Mouse (Mus musculus) ES-Bruce4 (cell line): Measurements from ENCODE around the gene Tff3.

Source experiments
- CTCF ChIP-seq: IDR thresholded peaks from one replicate; pipeline ENCODE4 v1.8.1; 2011; ENCODE audit warnings: low read depth, low read length
- EP300 ChIP-seq: IDR thresholded peaks from 2 replicates; pipeline ENCODE4 v1.6.1; 2011; ENCODE audit warnings: low read depth, low read length; ENCODE audit not compliant: insufficient read depth
- POLR2A ChIP-seq: IDR thresholded peaks from one replicate; pipeline ENCODE4 v1.8.1; 2011; ENCODE audit warnings: low read length; ENCODE audit not compliant: insufficient read depth

GRCm38 (mm10) chr17:31162607-31163006, 33.2 kb upstream of the Tff3 start:
- TF ChIP-seq POLR2A: no peak
- TF ChIP-seq EP300: no peak
- TF ChIP-seq CTCF: no peak
